Mouse (Mus musculus) lung, embryonic 14.5 days (tissue): ENCODE measurements around the gene Igsf11. TPM values are rescaled to one million over a fixed set of nuclear protein-coding genes. Genes with fewer than 3 reads are reported as not detected.
A peak's percentile ranks its signal among the peaks of the same experiment; 100 is the strongest.

Experiments used
- ATAC-seq: fragments of 200-750 bp; cut with Nextera tagmentation; 2 replicates; pipeline ENCODE4 v1.8.0; 2017; ENCODE audit warnings: mild to moderate bottlenecking, moderate TSS enrichment, moderate library complexity; ENCODE audit not compliant: insufficient read depth
- DNase-seq: peaks from one replicate; pipeline ENCODE4 v3.0.0-alpha.2; 2015
- H3K27ac ChIP-seq: fragments of 300-500 bp; sonication (generic); 2 replicates; pipeline ENCODE4 v1.5.1; 2014; ENCODE audit warnings: low read depth, mild to moderate bottlenecking, moderate library complexity
- H3K27me3 ChIP-seq: fragments of 300-500 bp; sonication (generic); 2 replicates; pipeline ENCODE4 v1.6.1; 2014; ENCODE audit warnings: low read length, control low read depth; ENCODE audit not compliant: insufficient read depth
- H3K36me3 ChIP-seq: fragments of 300-500 bp; sonication (generic); 2 replicates; pipeline ENCODE4 v1.6.1; 2014; ENCODE audit warnings: control low read depth; ENCODE audit not compliant: insufficient read depth
- H3K4me1 ChIP-seq: fragments of 300-500 bp; sonication (generic); 2 replicates; pipeline ENCODE4 v1.6.1; 2014; ENCODE audit warnings: antibody characterized with exemption, control low read depth; ENCODE audit not compliant: insufficient read depth
- H3K4me2 ChIP-seq: fragments of 300-500 bp; sonication (generic); 2 replicates; pipeline ENCODE4 v1.6.1; 2014; ENCODE audit warnings: mild to moderate bottlenecking
- H3K4me3 ChIP-seq: fragments of 300-500 bp; sonication (generic); 2 replicates; pipeline ENCODE4 v1.5.1; 2014; ENCODE audit warnings: low read depth, low read length
- H3K9ac ChIP-seq: fragments of 300-500 bp; sonication (generic); 2 replicates; pipeline ENCODE4 v1.6.1; 2014
- H3K9me3 ChIP-seq: fragments of 300-500 bp; sonication (generic); 2 replicates; pipeline ENCODE4 v1.6.1; 2016; ENCODE audit warnings: low read depth, low read length, control low read depth
- CTCF ChIP-seq: IDR thresholded peaks from 2 replicates; pipeline ENCODE4 v1.5.1; 2016; ENCODE audit warnings: antibody characterized with exemption, low read depth
- WGBS: fragments of 180-500 bp; shearing (Covaris S2); extraction: QIAGEN DNeasy Blood & Tissue Kit; methylation state at CpG from one replicate; pipeline ENCODE4 v1.1.7; 2014; 5-methylcytosine and 5-hydroxymethylcytosine counted together
- polyA plus RNA-seq: library from polyadenylated mRNA; unstranded; fragments of >200 nt; fragmentation: Nextera tagmentation; extraction: Ambion mirVana; gene quantifications from 2 replicates; pipeline ENCODE4 v1.2.1, GENCODE M21; 2014

Gene Igsf11
- polyA plus RNA-seq, 1 experiment from 2014 or later: 0.12 TPM

- Histone ChIP-seq H3K9ac (no peak overlapping the region), H3K9me3 (no peaks in the 10 kb centered on the region), H3K27me3 (peaks cover 26% of the 10 kb centered on the region), H3K4me1 (no peaks in the 10 kb centered on the region), H3K36me3 (no peaks in the 10 kb centered on the region), H3K4me2 (no peak overlapping the region), H3K27ac (no peak overlapping the region), H3K4me3 (no peak overlapping the region)
- ATAC-seq (no peak), DNase-seq (no peak)
- TF ChIP-seq CTCF: no peak
- WGBS: 71% methylated on average over 1 of the region's 1 CpGs
Measured at GRCm38 (mm10) chr16:38900024-38900423, 7.6 kb downstream of the Igsf11 start.

GRCm38 (mm10) chr16:38902111-38902778 lies 9.8 kb downstream of the Igsf11 start:
- DNase-seq (peak; percentile 95), ATAC-seq (peak; percentile 99)
- Histone ChIP-seq H3K27me3 (peaks cover 38% of the 10 kb centered on the region), H3K36me3 (no peaks in the 10 kb centered on the region), H3K9me3 (no peaks in the 10 kb centered on the region), H3K4me3 (peak overlapping the region; percentile 58), H3K9ac (peak overlapping the region; percentile 51), H3K27ac (no peak overlapping the region), H3K4me2 (peak overlapping the region; percentile 98), H3K4me1 (no peaks in the 10 kb centered on the region)
- peak; percentile 96 for TF ChIP-seq CTCF
- WGBS: under 1% methylated on average over 70 of the region's 71 CpGs

- ATAC-seq: no peak
- Histone ChIP-seq H3K27me3 (peaks cover 39% of the 10 kb centered on the region), H3K4me1 (no peaks in the 10 kb centered on the region), H3K4me2 (peak overlapping the region; percentile 98), H3K36me3 (no peaks in the 10 kb centered on the region), H3K4me3 (no peak overlapping the region), H3K27ac (no peak overlapping the region), H3K9me3 (no peaks in the 10 kb centered on the region), H3K9ac (no peak overlapping the region)
- WGBS: 39% methylated on average over 4 of the region's 4 CpGs
- no peak for TF ChIP-seq CTCF
- DNase-seq: no peak
Measured at GRCm38 (mm10) chr16:38903020-38903419, 10.5 kb downstream of the Igsf11 start.

- Histone ChIP-seq H3K9me3 (no peaks in the 10 kb centered on the region), H3K36me3 (no peaks in the 10 kb centered on the region), H3K4me3 (no peak overlapping the region), H3K9ac (no peak overlapping the region), H3K27me3 (peaks cover 39% of the 10 kb centered on the region), H3K27ac (no peak overlapping the region), H3K4me2 (no peak overlapping the region), H3K4me1 (no peaks in the 10 kb centered on the region)
- DNase-seq (no peak), ATAC-seq (no peak)
- no peak for TF ChIP-seq CTCF
- WGBS: 67% methylated on average over 9 of the region's 9 CpGs
Measured at GRCm38 (mm10) chr16:38904202-38904601, 11.7 kb downstream of the Igsf11 start.

- Histone ChIP-seq H3K9me3 (no peaks in the 10 kb centered on the region), H3K9ac (no peak overlapping the region), H3K4me2 (no peak overlapping the region), H3K36me3 (no peaks in the 10 kb centered on the region), H3K27me3 (peaks cover 29% of the 10 kb centered on the region), H3K27ac (no peak overlapping the region), H3K4me1 (no peaks in the 10 kb centered on the region), H3K4me3 (no peak overlapping the region)
- WGBS: 47% methylated on average over 10 of the region's 10 CpGs
- no peak for TF ChIP-seq CTCF
- DNase-seq: no peak
- no peak for ATAC-seq
Measured at GRCm38 (mm10) chr16:38905911-38906310, 13.4 kb downstream of the Igsf11 start.

- no peak overlapping the region for H3K9ac ChIP-seq
- H3K9me3 ChIP-seq: no peaks in the 10 kb centered on the region
- H3K27me3 ChIP-seq: peaks cover 32% of the 10 kb centered on the region
- no peak overlapping the region for H3K4me2 ChIP-seq
- ATAC-seq: no peak
- no peak for TF ChIP-seq CTCF
- WGBS: 33% methylated on average over 9 of the region's 9 CpGs
- no peak overlapping the region for H3K4me3 ChIP-seq
- H3K4me1 ChIP-seq: no peaks in the 10 kb centered on the region
- H3K36me3 ChIP-seq: no peaks in the 10 kb centered on the region
- no peak overlapping the region for H3K27ac ChIP-seq
- DNase-seq: no peak
Measured at GRCm38 (mm10) chr16:38908304-38908703, 15.8 kb downstream of the Igsf11 start.

- Histone ChIP-seq H3K27ac (no peak overlapping the region), H3K4me2 (no peak overlapping the region), H3K9me3 (no peaks in the 10 kb centered on the region), H3K4me3 (no peak overlapping the region), H3K4me1 (no peaks in the 10 kb centered on the region), H3K27me3 (peaks cover 21% of the 10 kb centered on the region; the same call in 1 of the 2 replicates), H3K9ac (no peak overlapping the region), H3K36me3 (no peaks in the 10 kb centered on the region)
- no peak for DNase-seq
- ATAC-seq: no peak
- TF ChIP-seq CTCF: no peak
- WGBS: 50% methylated on average over 12 of the region's 12 CpGs
Measured at GRCm38 (mm10) chr16:38909506-38909905, 17.0 kb downstream of the Igsf11 start.
